Mouse (Mus musculus) right cerebral cortex, adult 18-20 months (tissue): ENCODE results near the gene Dgcr6.
"Not testable (repeated sequence)": the region's sequence is repeated elsewhere in the genome, so short reads cannot be mapped to it uniquely, and the experiment has no call there.

Source experiments
- DNase-seq: peaks from one replicate; pipeline ENCODE4 v3.0.0; 2022; ENCODE audit warnings: mixed read lengths

The Dgcr6 gene

GRCm38 (mm10) chr16:18052731-18053202 lies at the start of gene Dgcr6:
Gene Dgcr6 (plus strand): TSS chr16:18052860.
- peak; percentile 74 for DNase-seq

- DNase-seq, result no peak
Measured at GRCm38 (mm10) chr16:18004589-18004988, 48.1 kb upstream of the Dgcr6 start.

DNA sequence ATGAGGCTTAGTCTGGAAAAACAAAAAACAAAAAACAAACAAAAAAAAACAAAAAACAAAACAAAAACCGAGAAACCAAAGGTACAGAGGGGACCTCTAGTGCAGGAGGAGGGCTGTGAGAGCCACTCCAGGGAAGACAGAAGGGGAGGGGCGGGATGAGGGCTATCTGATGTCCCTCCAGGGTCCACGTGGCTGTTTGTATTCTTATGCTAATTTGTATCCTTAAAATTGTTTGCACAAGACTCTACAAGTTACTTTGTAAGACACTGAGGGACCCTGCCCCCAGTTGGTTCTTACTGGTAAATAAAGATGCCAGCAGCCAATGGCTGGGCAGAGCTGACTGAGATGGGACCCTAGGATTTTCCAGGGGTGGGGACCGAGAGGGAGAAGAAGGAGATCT lies 45.6 kb upstream of the Dgcr6 start:
- DNase-seq, result no peak

DNA sequence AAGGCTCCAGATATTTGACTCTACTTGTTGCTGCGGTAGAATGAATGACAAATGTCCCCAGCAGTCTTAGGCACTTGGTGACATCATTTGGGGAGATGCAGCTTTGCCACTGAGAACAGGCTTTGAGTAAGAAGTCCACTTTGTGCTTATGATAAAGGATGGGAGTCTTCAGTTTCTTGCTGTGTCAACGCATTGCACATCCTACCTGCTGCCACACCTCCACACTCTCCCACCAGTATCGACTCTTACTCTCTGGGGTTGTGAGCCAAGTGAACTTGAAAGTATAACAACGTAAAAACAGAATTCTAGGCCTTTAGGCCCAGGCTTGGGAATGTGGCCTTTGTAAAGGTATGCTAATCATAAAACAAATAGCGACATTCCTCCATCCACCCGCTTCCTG lies 41.6 kb upstream of the Dgcr6 start:
- DNase-seq, result no peak

- DNase-seq, result not testable (repeated sequence)
Measured at GRCm38 (mm10) chr16:18016482-18016881, 36.2 kb upstream of the Dgcr6 start.

GRCm38 (mm10) chr16:18022780-18023557 lies 29.7 kb upstream of the Dgcr6 start:
- DNase-seq, result no peak

DNA sequence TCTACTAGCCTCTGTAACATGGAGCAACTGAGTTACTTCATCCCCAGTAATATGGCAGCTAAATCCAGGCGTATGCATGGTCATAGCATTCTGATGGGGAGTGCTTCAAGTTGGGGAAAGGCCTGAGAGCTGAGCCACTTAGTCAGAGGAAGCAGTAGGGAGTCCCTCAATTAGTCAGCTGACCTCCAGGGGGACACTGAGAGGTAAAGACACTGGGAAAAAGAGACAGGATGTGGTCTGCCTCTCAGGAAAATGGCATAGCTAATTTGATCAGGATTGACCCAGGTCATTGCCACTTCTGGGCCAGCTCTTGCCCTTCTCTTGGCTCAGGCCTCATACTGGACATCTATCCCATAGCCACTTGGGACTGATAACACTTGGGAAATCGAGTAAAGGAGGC lies 25.3 kb upstream of the Dgcr6 start:
- no peak for DNase-seq

GRCm38 (mm10) chr16:18031752-18032151 lies 20.9 kb upstream of the Dgcr6 start:
- DNase-seq, result peak; percentile 29

GRCm38 (mm10) chr16:18033289-18033688 lies 19.4 kb upstream of the Dgcr6 start:
- peak; percentile 35 for DNase-seq

DNA sequence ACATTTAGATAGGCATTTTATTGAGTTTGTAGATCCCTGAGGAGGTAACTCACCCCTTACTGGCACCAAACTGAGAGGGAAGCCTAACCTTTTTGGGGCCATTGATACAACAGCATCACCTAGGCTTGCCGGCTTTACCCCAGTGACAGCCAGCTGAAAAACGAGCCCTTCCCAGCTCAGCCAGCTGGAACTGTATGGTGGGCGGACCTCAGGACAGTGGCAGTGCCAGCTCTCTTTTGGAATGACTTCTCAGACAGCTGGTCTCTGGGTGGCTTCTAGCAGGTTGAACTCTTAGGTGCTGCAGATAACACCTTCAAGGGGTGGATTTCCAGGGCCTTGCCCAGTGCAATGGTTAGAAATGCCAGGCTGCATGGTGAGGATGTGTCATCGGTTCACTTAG lies 18.4 kb upstream of the Dgcr6 start:
- no peak for DNase-seq

GRCm38 (mm10) chr16:18036425-18036955 lies 16.2 kb upstream of the Dgcr6 start:
- DNase-seq, result no peak

GRCm38 (mm10) chr16:18037025-18037424 lies 15.6 kb upstream of the Dgcr6 start:
- DNase-seq, result no peak

GRCm38 (mm10) chr16:18044991-18045390 lies 7.7 kb upstream of the Dgcr6 start:
- no peak for DNase-seq

DNA sequence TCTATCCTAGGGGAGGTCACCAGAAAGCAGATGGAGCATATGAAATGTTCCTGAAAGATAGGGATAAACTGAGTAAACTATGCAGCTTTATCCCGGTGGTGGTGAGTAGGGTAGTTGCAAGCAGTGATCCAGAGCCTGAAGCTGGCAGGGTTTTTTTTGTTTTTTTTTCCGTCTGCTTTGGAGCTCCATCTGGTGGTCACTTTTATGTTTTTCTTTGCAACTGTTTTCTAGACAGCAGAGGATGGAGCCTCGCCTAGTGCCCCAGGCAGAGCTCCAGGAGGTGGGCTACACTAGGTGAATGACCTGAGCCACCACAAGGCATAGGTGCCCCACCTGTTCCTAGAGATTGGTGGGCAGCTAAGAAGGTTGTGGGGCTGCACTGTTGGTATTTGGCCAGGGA lies 5.0 kb upstream of the Dgcr6 start:
- DNase-seq, result no peak

DNA sequence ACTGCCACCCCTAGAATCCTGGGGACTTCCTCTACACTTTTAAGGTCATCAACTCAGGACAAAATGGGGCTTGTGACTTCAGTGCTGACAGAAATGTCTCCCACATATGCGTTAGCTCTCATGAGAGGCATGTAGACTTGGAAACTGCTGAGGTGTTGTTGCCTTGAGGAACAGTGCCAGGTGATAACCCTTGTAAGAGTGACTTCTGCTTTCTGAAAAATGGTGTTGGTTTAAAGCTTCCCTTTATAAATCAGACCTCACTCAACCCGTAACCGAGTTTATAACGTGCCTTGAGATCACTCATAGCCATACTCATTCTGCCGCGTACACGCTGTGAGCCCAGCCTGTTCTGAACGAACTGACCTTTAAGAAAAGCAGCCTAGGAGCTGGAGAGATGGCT lies 4.6 kb upstream of the Dgcr6 start:
- DNase-seq, result no peak

GRCm38 (mm10) chr16:18052322-18052721 lies 338 bp upstream of the Dgcr6 start:
- no peak for DNase-seq

DNA sequence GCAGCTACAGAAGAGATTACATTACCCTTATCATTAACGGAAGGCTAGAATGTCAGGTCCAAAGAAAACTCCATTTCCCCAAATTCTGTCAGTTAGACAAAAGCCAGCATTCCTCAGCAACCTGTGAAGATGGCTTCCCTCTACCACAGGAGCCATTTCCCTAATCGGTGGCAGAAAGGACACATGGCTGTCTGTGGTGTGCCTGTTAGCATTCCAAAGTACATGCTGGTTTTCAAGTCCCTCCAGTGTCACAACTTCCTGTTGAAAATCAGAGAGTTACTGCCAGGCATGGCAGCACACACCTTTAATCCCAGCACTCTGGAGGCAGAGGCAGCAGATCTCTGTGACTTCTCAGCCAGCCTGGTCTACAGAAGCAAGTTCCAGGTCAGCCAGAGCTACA lies 3.6 kb downstream of the Dgcr6 start:
- DNase-seq, result no peak

DNA sequence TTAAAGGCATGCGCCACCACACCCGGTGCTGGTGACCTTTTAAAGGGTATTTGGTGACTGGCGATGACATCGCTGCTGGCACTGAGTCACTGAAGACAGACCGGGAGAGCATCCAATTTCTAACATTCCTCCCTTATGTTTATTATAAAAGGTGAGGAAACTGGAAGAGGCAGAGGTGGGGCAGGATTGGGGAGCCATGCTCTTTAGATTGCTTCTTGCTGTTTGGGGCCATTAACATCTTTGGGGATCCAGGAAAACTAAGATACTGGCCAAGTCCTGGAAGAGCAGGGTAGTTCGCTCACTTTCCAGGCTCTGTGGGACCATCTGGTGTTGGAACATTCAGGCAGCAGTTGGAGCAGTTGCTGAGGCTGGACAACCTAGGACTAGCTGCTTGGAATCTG lies 5.7 kb downstream of the Dgcr6 start:
- no peak for DNase-seq

GRCm38 (mm10) chr16:18059243-18059642 lies 6.6 kb downstream of the Dgcr6 start:
- DNase-seq, result no peak

GRCm38 (mm10) chr16:18061201-18061600 lies 8.5 kb downstream of the Dgcr6 start:
- DNase-seq, result no peak

DNA sequence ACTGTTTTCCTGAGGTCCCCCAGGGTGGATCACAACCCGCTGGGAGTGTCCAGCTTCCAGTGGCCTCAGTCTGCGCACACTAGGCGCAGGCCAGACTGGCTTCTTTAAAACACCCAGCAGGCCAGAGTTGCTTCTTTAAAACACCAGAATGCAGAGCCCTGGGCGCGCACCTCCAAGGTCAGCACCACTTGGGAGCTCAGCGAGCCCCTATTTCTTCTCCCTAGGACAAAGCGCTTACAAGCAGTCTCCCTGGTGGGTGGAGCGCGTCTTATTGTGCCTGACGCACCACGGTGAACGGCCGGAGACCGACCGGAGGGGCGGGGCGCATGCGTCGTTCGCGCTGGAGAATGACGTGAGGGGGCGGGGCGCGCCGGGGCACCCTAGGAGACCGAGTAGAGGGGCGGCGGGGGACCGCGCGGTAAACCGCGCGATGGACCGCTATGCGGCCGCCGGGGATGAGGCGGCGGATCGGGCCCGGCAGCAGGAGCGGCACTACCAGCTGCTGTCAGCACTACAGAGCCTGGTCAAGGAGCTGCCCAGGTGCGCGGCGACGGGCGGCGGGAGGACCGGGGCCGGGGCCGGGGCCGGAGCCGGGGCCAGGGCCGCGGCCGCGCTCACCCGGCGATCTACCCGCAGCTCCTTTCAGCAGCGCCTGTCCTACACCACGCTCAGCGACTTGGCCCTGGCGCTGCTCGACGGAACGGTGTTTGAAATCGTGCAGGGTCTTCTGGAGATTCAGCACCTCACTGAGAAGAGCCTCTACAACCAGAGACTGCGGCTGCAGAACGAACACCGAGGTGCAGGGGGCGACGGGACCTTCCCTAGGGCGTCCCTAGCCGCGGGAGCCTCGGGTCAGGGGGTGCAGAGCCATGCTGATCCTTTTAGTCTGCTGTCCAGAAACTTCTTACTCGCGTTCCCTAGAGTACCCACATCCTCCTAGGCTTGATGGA lies 13.7 kb downstream of the Dgcr6 start:
- DNase-seq, result peak; percentile 93

DNA sequence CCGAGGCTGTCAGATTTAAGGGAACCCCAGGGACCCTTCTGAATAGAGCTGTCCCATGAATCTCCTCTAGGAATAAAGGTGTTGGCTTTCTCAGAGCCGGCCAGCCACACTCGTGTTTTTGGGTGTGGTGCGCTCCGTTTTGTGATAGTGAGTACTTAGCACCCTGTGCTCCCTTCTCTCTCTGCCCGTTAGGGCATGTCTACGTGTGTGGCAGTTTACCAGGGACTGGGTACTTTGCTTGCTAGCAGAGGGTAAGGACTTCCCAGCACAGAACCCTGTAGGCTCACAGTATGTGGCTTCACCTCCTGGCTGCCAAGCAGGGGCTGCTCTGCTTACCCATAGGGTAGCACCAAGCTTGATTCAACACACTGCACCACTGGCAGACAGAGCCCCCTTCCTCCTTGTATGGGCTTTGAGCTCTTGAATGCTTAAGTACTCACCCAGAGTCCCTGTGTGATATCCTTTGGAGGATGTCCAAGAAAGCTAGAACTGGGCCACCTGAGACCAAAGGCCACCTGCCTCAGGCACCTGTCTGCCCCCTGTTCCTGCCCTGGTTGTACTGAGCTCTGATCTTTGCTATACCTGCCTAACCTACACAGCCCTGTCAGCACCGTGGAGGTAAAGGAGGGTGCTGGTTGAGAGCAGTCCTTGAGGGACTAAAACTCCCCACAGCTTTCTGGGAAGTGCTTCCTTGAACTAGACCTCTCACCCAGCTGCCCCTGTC lies 16.2 kb downstream of the Dgcr6 start:
- no peak for DNase-seq

- no peak for DNase-seq
Measured at GRCm38 (mm10) chr16:18070798-18071197, 18.1 kb downstream of the Dgcr6 start.
